Mouse (Mus musculus): ENCODE data around the gene Gm27029. TPM values are rescaled to one million over a fixed set of nuclear protein-coding genes. Genes with fewer than 3 reads are reported as not detected.
A peak's percentile ranks its signal among the peaks of the same experiment; 100 is the strongest.
"Not testable (repeated sequence)": the region's sequence is repeated elsewhere in the genome, so short reads cannot be mapped to it uniquely, and the experiment has no call there.

Gm27029 gene
- total RNA-seq, 2 experiments from 2014 or later, result 4.3 to 6.1 TPM

DNA sequence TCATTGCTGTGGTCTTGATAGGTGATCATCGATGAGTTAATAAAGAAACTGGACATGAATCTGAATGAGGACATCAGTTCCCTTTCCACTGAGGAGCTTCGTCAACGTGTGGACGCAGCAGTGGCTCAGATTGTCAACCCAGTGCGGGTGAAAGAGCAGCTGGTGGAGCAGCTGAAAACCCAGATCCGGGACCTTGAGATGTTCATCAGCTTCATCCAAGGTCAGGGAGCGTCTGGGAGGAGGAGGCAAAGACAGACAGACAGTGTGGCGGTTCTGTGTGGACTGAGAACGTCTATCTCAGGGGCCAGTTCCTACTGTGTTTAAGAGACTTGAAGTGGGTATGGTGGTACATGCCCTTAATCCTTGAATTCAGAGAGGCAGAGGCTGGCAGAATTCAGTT is 6.7 kb upstream of the Gm27029 start:
- DNase-seq, result no peak
- intact Hi-C loops (cut with DNase I), result no loop called here

DNA sequence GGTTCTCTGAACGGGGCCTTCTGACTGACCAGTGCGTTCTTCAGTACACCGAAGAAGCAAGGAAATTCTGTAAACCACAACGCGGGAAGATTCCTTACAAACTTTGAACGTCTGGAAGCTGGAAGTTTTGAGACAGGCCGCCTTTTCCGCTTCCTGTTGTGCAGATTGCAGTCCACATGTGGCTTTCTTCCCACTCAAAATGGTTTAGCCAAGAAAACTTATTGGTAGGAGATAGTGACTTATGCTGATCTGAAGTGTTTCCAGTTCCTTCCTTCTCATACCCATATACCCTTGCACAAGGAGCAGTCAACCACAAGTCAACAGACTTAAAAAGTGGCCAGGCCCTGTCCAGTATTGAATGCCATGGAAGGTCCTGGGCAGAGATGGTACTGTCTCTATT is 1.6 kb upstream of the Gm27029 start:
- intact Hi-C loops (cut with DNase I), result no loop called here
- DNase-seq, result no peak

DNA sequence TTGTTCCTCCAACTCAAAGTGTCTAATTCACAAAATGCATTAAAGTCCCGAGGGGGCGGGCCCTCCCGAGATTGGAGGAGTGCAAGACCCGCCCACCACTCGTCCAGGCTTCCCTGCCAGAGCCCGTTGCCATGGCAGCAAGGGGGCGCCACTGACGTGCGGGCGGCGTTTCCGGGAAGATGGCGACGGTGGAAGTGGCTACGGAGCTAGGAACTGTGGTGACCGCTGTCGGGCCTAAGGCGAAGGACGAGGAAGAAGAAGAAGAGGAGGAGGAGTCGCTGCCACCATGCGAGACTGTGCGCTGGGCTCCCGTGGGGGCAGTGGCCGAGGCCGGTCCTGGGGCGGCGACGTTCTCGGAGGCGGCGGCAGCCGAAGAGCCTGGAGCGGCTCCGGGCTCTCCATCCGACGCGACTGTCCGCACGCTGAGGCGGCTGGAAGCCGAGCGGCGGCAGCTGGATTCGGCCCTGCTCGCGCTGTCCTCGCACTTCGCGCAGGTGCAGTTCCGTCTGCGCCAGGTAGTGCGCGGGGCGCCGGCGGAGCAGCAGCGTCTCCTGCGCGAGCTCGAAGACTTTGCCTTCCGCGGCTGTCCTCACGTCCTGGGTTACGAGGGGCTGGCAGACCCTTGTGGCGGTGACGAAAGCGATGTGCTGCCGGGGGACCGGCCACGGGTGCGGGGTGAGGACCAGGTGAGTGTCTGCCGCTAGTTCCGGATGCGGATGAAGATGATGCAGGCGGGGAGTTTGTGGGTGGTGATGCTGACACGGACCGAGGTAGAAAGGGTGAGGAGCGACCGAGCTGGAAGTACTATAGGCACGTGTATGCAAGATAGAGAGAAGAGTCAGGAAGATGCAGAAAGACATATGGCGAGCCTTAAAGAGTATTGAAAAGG is 573 bp upstream of the Gm27029 start, which contains the start of the genes Rundc1 and Ptges3l:
Gene Rundc1, plus strand, starts transcription at position 161 of the 889 bp plus-strand sequence.
Gene Ptges3l, minus strand, starts transcription at position 409 of the 889 bp plus-strand sequence.
- DNase-seq, result peak; percentile 99
- intact Hi-C loops (cut with DNase I), result no loop called here

- intact Hi-C loops (cut with DNase I), result no loop called here
- DNase-seq, result no peak
Observed at GRCm38 (mm10) chr11:101420148-101420547, 4.4 kb downstream of the Gm27029 start.

GRCm38 (mm10) chr11:101419610-101420009 is 5.0 kb downstream of the Gm27029 start:
- intact Hi-C loops (cut with DNase I), result no loop called here

GRCm38 (mm10) chr11:101418991-101419390 is 5.6 kb downstream of the Gm27029 start:
- no peak for DNase-seq
- intact Hi-C loops (cut with DNase I), result no loop called here

More at GRCm38 (mm10) chr11:101419610-101420009, 5.0 kb downstream of the Gm27029 start:
- no peak for DNase-seq

GRCm38 (mm10) chr11:101417101-101417855 is 7.3 kb downstream of the Gm27029 start, which contains the start of gene Aarsd1:
Gene Aarsd1, minus strand, starts transcription at chr11:101417615.
- DNase-seq, result peak; percentile 91 to 93
- intact Hi-C loops (cut with DNase I), result no loop called here

DNA sequence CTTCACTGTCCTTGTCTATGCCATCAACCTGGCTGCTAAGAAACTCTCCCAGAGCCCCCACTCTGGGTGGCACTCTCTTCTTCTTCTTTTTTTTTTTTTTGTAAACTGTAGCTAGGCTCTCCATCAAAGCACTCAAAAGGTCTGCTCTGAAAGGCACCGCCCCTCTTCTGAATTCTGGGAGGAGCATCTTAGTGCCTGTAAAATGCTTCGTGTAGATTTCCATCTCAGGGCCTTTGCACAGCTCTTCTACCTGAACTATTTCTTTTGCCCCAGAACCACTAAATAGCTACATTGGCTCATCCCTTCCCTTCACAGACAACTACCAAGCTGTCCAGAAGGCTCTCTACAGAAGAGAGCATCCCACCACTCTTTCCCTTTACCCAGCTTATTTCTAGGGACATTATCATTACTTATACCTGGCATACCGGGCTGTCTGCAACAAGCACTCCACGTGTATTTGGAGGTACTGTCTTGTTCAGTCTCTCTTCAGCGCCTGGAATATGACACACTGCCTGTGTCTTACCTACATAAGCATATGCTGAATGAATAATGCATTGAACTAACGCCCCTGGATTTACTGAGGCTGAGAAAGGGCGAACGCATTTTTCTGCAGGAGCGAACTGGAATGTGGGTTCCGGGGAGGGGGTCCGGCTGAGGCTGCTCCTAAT is 8.0 kb downstream of the Gm27029 start:
- DNase-seq, result no peak
- intact Hi-C loops (cut with DNase I), result no loop called here

- intact Hi-C loops (cut with DNase I), result no loop called here
- no peak for DNase-seq
Observed at GRCm38 (mm10) chr11:101415306-101415705, 9.3 kb downstream of the Gm27029 start.

DNA sequence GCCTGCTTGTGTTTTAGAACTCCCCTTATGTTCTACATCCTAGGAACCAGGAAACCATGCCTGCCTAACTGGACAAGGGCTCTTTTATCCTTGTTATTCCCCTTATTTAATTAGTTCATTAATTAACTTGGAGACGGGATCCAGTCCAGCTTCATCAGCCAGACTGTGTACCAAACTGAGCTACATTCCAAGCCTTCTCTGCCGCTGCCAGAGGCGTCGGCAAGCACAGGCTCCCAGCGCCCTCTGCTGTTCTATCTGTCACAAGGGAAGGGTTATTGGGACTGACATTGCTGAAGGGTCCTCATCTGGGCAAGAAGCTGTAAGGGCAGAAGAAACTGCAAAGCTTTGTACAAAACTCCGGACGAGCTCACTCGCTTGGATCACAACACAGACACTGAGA is 29.5 kb downstream of the Gm27029 start:
- peak; percentile 82 to 89 for DNase-seq
- intact Hi-C loops (cut with DNase I), result loop anchor here (1.0 to 5.0 kb wide), 2 partner anchors 72 to 183 kb away; no protein-coding TSS in a partner anchor

DNA sequence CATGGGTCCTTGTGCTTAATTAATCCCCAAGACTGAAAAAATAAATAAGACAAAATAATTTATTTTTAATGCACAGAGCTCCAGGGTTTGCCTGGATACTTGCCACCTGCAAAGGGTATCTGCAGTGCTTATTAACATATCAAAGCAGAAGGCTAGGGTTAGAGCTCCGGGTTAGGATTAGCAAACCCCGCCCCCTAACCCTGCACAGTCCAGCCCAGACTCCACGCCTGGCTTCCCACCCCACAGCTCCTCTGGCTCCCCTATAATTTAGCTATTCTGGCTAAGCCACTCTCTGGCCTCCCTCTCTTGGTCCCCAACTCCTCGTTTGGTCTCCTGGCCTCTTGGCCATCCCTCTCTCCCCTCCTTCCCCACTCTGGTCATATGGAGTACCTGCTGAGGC is 42.8 kb downstream of the Gm27029 start:
- DNase-seq, result no peak
- intact Hi-C loops (cut with DNase I), result no loop called here

DNA sequence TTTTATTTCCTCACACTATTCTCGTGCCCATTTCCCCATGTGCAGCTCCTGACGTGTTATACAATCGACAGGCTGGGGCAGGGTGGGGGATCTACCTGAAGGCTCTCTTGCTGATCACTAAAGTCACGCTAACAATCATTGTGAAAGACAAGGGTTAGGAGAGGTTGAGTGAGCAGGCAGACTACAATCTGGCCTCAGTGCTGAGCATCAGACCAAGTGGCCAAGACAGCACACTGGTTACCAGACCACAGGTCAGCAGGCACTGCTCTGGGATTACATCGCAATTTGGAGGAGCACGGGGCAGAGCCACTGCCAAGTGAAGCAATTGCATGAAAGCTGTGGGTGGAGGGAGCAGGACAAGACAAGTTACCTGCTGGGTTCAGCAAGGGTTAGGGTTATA is 45.7 kb downstream of the Gm27029 start:
- intact Hi-C loops (cut with DNase I), result no loop called here
- no peak for DNase-seq

- DNase-seq; intact Hi-C loops (cut with DNase I): not testable (repeated sequence)
Observed at GRCm38 (mm10) chr11:101378196-101378595, 46.4 kb downstream of the Gm27029 start.

DNA sequence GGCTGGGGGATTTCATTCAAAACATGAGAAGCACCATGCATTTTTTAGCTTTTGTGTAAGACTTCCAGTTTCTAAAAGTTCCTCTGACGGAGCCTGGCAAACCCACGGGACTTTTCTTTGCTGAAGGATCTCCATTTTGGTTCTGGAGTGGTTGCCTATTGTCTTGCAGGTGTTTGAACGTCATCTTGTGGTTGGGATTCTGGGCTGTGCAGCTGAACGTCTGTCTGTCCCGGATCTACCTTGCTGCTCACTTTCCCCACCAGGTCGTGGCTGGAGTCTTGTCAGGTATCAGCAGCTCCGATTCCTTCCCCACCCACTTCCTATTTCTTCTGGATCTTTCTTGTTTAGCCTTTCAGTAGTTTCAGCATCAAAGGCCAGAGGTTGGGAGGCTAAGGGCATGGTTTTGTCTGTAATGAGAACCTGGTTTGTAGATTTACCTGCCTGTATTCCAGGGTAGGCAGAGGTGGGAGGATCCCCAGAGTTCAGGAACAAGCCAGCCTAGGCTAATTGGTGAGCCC is 50.1 kb downstream of the Gm27029 start:
- intact Hi-C loops (cut with DNase I), result no loop called here
- no peak for DNase-seq

GRCm38 (mm10) chr11:101370141-101370540 is 54.5 kb downstream of the Gm27029 start:
- DNase-seq, result no peak
- intact Hi-C loops (cut with DNase I), result no loop called here

GRCm38 (mm10) chr11:101367326-101367935 is 57.2 kb downstream of the Gm27029 start, which contains the start of gene G6pc:
Gene G6pc, plus strand, starts transcription at chr11:101367561.
- intact Hi-C loops (cut with DNase I), result no loop called here
- no peak for DNase-seq

- no peak for DNase-seq
- intact Hi-C loops (cut with DNase I), result no loop called here
Observed at GRCm38 (mm10) chr11:101364531-101364931, 60.1 kb downstream of the Gm27029 start.

DNA sequence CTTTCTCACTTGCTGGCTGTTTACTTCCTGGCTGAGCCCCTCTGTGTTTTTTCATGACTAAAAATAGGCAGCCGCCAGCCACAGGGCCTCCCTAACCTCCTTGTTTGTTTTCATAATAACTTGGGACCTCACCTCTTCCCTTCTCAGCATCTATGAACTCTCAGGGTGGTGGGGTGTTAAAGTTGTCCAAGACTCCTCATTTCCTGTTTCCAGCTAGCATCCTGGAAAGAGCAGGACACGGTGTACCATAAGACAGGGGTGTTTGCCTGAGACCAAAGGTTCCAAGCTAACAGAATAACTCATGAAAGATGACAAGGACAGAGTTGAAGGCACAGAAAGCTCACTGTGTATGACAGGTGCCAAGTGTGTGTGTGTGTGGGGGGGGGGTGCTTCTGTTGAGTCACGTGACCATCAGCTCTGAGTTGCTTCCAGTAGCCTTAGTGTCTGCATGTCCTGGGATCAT is 63.9 kb downstream of the Gm27029 start:
- peak; percentile 16 to 23 for DNase-seq
- intact Hi-C loops (cut with DNase I), result loop anchor here (2.0 kb wide), 1 partner anchor 28 kb away; no protein-coding TSS in a partner anchor

DNA sequence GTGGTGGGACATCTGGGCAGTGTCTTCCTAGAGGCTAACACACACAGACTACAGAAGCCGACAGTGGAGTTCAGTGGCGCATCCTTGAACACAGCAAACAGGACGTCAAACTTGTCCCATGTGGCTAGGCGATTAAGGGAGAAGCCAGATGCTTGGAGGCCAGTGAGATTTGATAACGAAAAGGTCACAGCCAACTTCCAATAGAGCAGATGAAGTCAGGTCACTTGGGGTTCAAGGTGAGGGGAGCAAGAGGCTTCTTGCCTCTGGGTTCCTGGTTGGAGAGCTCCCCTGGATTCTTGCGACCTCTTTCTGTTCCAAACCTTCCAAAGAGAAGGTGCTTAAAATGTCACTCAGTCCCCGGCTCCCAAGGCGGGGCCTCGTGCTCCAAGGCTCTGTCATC is 64.8 kb downstream of the Gm27029 start:
- intact Hi-C loops (cut with DNase I), result loop anchor here (2.0 kb wide), 1 partner anchor 27 kb away; no protein-coding TSS in a partner anchor
- DNase-seq, result peak in 1 of 2 experiments; percentile 18

All from heart, postnatal 10 days (tissue).